Mouse (Mus musculus): ENCODE results near the gene Prps1l3.

GRCm38 (mm10) chr12:57198269-57198668 lies 31.9 kb upstream of the Prps1l3 start:
- TF ChIP-seq POLR2A (IDR thresholded peaks at IDR 0.05; ENCODE audit: borderline replicate concordance, extremely low read depth, insufficient read depth, insufficient read length, poor library complexity, severe bottlenecking) (no peak), CTCF (IDR thresholded peaks at IDR 0.05; ENCODE audit: borderline replicate concordance, extremely low read depth, insufficient read depth, insufficient read length) (no peak)

All from brain, embryonic 14.5 days (tissue).